Mouse (Mus musculus) midbrain, embryonic 16.5 days (tissue): ENCODE results near the gene Gm10037. TPM values are rescaled to one million over a fixed set of nuclear protein-coding genes. Genes with fewer than 3 reads are reported as not detected.
A peak's percentile ranks its signal among the peaks of the same experiment; 100 is the strongest.
"Not testable (repeated sequence)": the region's sequence is repeated elsewhere in the genome, so short reads cannot be mapped to it uniquely, and the experiment has no call there.

ENCODE experiments used
- ATAC-seq: fragments of 200-750 bp; cut with Nextera tagmentation; 2 replicates; pipeline ENCODE4 v1.8.0; 2017; ENCODE audit warnings: moderate TSS enrichment
- H3K27ac ChIP-seq: fragments of 300-500 bp; sonication (generic); 2 replicates; pipeline ENCODE4 v1.5.1; 2014; ENCODE audit warnings: mild to moderate bottlenecking, low read length, mixed read lengths
- H3K27me3 ChIP-seq: fragments of 300-500 bp; sonication (generic); 2 replicates; pipeline ENCODE4 v1.6.1; 2014; ENCODE audit warnings: low read depth, low read length, mixed read lengths; ENCODE audit not compliant: control insufficient read depth, insufficient read depth
- H3K36me3 ChIP-seq: fragments of 300-500 bp; sonication (generic); 2 replicates; pipeline ENCODE4 v1.6.1; 2014; ENCODE audit warnings: mild to moderate bottlenecking, low read length, moderate library complexity, mixed read lengths; ENCODE audit not compliant: control insufficient read depth, insufficient read depth
- H3K4me1 ChIP-seq: fragments of 300-500 bp; sonication (generic); 2 replicates; pipeline ENCODE4 v1.6.1; 2014; ENCODE audit warnings: mild to moderate bottlenecking, low read length, mixed read lengths; ENCODE audit not compliant: control insufficient read depth, insufficient read depth
- H3K4me2 ChIP-seq: fragments of 300-500 bp; sonication (generic); 2 replicates; pipeline ENCODE4 v1.6.1; 2014; ENCODE audit warnings: mild to moderate bottlenecking, low read length, mixed read lengths
- H3K4me3 ChIP-seq: fragments of 300-500 bp; sonication (generic); 2 replicates; pipeline ENCODE4 v1.5.1; 2014; ENCODE audit warnings: low read depth, mild to moderate bottlenecking, low read length, moderate library complexity, mixed read lengths
- H3K9ac ChIP-seq: fragments of 300-500 bp; sonication (generic); 2 replicates; pipeline ENCODE4 v1.6.1; 2014; ENCODE audit warnings: low read depth, low read length, mixed read lengths
- H3K9me3 ChIP-seq: fragments of 300-500 bp; sonication (generic); replicated peaks from 2 replicates; pipeline ENCODE4 v1.6.1; 2014; ENCODE audit warnings: mild to moderate bottlenecking, low read length, mixed read lengths; ENCODE audit not compliant: control insufficient read depth, poor library complexity, severe bottlenecking
- WGBS: fragments of 180-500 bp; shearing (Covaris S2); extraction: QIAGEN DNeasy Blood & Tissue Kit; methylation state at CpG from one replicate; pipeline ENCODE4 v1.1.7; 2014; 5-methylcytosine and 5-hydroxymethylcytosine counted together
- polyA plus RNA-seq: library from polyadenylated mRNA; unstranded; fragments of >200 nt; fragmentation: Nextera tagmentation; extraction: Ambion mirVana; gene quantifications from 2 replicates; pipeline ENCODE4 v1.2.1, GENCODE M21; 2015

Gm10037 gene
- polyA plus RNA-seq, 1 experiment from 2014 or later: 4.4 TPM

DNA sequence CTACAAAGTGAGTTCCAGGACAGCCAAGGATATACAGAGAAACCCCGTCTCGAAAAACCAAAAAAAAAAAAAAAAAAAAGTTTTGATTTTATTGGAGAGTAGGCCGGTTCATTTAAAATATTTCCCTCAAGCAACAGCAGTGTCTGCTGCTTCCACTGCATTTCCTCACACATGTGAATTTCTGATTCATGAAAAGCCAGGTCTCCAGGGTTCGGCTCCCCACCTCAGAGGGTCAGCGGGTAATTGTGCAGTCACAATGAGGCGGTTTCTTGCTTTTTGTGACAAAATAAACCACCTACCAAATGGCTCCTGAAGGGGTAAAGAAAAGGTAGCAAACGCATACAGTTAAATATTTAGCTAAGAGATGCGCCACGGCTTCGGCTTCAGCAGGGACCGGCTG lies 32.1 kb downstream of the Gm10037 start, which contains the start of gene BC048507:
TSS of gene BC048507 (plus strand) at position 301 of the 400 bp plus-strand sequence.
- Histone ChIP-seq H3K9ac (no peak within 1 kb of the TSS), H3K27me3 (no peaks in the 10 kb centered on the region), H3K27ac (no peak within 1 kb of the TSS), H3K4me3 (no peak within 1 kb of the TSS), H3K4me1 (no peaks in the 10 kb centered on the region), H3K4me2 (no peak within 1 kb of the TSS), H3K36me3 (no peaks in the 10 kb centered on the region), H3K9me3 (0 out of 2 replicates have a peak, but pooled peaks cover 3% of the 10 kb centered on the region)
- no peak for ATAC-seq
- WGBS: 88% methylated on average over 11 of the region's 11 CpGs

DNA sequence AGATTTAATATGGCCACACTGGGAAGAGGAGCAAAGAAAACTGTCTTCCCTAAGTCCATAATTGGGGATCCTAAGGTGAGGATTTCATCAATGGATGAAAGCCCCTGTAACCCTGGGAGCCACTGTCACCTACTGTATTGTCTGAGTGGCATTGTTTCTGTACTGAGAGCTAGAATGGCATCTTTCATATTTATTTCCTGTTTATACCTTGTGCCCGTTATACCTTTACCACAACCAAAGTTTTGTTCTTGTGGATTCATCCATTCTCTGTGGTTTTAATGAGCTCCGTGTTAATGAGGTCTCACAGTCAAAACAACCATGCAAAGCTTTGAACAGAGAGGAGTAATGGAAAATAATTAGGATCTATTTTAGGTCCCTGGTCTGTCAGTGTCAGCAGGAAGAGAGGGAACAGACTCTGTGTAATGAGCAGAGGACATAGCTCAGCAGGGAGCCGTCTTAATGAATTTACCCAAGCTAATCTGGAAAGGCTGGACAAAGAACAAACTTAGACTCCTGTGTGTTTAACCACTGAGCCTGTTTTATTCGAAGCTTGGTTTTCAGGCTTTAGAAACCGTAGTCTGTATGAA lies 34.0 kb downstream of the Gm10037 start:
- Histone ChIP-seq H3K27me3 (no peaks in the 10 kb centered on the region), H3K27ac (no peak overlapping the region), H3K4me2 (no peak overlapping the region), H3K4me3 (no peak overlapping the region), H3K36me3 (no peaks in the 10 kb centered on the region), H3K9me3 (0 out of 2 replicates have a peak, but pooled peaks cover 3% of the 10 kb centered on the region), H3K4me1 (no peaks in the 10 kb centered on the region), H3K9ac (no peak overlapping the region)
- 39% methylated on average over 5 of the region's 5 CpGs for WGBS
- ATAC-seq: no peak

DNA sequence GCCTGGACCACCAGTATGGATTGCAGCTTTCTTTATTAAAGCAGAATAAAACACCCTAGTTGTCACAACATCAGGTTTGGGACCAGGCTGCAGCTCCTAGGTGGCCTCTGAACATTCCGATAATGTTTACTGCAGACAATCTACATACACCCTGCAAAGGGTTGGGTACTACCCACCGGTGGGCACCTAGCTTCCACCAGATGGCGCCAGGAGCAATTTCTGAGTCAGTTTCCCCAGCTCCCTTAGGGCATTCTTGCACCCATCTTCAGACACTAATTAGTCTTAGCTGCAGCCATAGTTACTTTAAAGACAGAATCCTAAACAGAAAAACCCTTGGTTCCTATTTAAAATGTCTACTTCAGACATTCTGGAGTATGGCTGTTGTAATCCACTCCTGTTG lies 37.0 kb downstream of the Gm10037 start:
- ATAC-seq: no peak
- H3K4me1 ChIP-seq: no peaks in the 10 kb centered on the region
- WGBS: 33% methylated on average over 3 of the region's 3 CpGs

DNA sequence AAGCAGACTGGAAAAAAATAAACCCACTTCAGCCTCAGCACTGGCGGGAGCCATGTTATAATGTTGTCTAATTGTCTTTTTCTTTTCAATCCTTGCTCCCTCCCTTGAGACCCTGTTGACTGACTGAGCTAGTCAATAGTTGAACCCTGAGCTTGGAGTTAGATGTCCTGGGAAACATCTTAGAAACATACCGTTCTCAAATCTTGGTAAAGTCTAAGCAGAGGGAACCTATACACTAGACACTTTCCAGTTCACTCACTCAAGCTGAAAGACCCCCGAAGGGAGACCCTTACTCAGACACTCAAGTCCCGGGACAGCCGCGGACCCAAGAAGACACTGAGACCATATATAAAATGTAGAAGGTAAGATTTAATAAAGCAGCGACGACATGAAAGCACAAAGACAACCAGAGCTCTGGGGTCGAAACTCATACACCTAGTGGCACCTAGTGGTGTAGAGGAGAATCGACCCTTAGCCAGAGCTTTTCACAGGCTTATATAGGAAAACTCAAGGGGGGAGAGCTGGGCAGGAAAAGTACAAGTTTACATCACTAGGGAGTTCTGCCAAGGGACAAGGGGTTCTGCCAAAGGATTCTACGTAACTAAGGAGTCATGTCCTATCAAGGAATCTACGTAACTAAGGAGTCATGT lies 45.3 kb downstream of the Gm10037 start:
- H3K27ac ChIP-seq, H3K4me1 ChIP-seq, H3K4me3 ChIP-seq, H3K36me3 ChIP-seq, H3K27me3 ChIP-seq, H3K9ac ChIP-seq, H3K9me3 ChIP-seq, ATAC-seq: not testable (repeated sequence)
- WGBS: 32% methylated on average over 6 of the region's 12 CpGs
- H3K4me2 ChIP-seq: peak overlapping the region; percentile 14; the same call in 1 of the 2 replicates

More for the DNA sequence above, 37.0 kb downstream of the Gm10037 start:
- H3K27ac ChIP-seq: no peak overlapping the region
- H3K4me2 ChIP-seq: no peak overlapping the region
- no peaks in the 10 kb centered on the region for H3K36me3 ChIP-seq
- H3K9ac ChIP-seq: no peak overlapping the region
- no peaks in the 10 kb centered on the region for H3K27me3 ChIP-seq
- no peak overlapping the region for H3K4me3 ChIP-seq
- H3K9me3 ChIP-seq: 0 out of 2 replicates have a peak, but pooled peaks cover 3% of the 10 kb centered on the region

DNA sequence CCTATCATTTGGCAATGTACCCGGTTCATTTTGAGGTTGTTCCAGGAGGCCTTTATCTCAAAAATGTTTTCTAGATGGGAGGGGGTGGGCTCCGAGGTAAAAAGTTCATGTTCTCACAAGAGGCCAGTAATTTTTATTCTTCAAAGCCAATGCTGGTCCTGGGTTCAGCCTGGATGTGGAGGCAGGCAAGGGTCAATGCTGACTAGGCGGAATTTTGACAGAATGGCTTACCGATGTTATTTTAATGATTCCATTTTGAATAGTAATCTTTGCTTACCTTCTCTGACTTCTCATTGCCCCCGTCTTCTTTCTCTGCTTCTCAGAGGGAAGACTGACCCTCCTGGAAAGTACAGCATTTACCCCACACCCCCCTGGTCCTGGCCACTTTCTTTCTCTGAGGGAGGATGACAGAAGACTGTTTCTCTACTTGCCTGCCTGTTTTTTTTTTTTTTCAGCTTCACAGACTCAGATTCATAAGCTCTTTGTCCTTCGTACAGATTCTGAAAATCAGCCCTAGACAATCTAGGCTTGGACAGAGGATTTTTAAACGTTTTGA lies 45.9 kb downstream of the Gm10037 start:
- Histone ChIP-seq H3K27me3 (no peaks in the 10 kb centered on the region), H3K4me1 (no peaks in the 10 kb centered on the region), H3K4me3 (no peak overlapping the region), H3K36me3 (no peaks in the 10 kb centered on the region), H3K9me3 (no peaks in the 10 kb centered on the region; the same call in 1 of the 2 replicates), H3K9ac (no peak overlapping the region), H3K27ac (no peak overlapping the region), H3K4me2 (no peak overlapping the region)
- ATAC-seq: no peak
- WGBS: 68% methylated on average over 6 of the region's 7 CpGs

DNA sequence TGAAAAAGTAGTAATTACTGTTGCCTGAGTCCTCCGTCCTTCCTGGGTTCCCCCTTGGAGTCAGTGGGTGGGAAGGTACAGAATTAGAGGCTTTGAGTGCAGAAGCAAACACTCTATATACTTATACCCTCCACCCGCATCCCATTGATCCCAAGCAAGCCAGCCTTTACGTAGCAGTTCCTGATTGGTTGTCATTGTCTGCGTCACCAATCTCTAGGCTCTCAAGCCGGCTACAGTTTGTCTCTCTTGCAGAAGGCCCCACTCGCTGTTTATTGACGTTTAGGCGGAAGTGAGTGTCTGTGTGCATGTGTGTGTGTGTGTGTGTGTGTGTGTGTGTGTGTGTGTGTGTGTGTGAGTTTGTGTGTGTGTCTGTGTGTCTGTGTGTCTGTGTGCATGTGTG lies 53.1 kb downstream of the Gm10037 start:
- Histone ChIP-seq H3K4me2 (no peak overlapping the region), H3K36me3 (no peaks in the 10 kb centered on the region), H3K9me3 (no peaks in the 10 kb centered on the region; the same call in 1 of the 2 replicates), H3K27ac (no peak overlapping the region), H3K9ac (no peak overlapping the region), H3K4me1 (no peaks in the 10 kb centered on the region), H3K4me3 (no peak overlapping the region), H3K27me3 (no peaks in the 10 kb centered on the region)
- no peak for ATAC-seq
- 89% methylated on average over 8 of the region's 8 CpGs for WGBS

Other genes with a start within 250 kb of the Gm10037 start
- 5.5 and 5.8 TPM in 2 replicates for gene Zfp729b, start 221.4 kb upstream of the Gm10037 start, polyA plus RNA-seq
- 0.50 TPM in 1 of 2 replicates, not detected in the other for gene Gm49345, start 193.3 kb upstream of the Gm10037 start, polyA plus RNA-seq
- 2.9 TPM in 2 replicates for gene Zfp729a, start 193.3 kb upstream of the Gm10037 start, polyA plus RNA-seq
- 14.1 and 16.8 TPM in 2 replicates for gene Zfp738, start 144.0 kb upstream of the Gm10037 start, polyA plus RNA-seq
- 9.2 and 9.3 TPM in 2 replicates for gene Zfp65, start 101.9 kb upstream of the Gm10037 start, polyA plus RNA-seq
- 8.5 and 8.9 TPM in 2 replicates for gene Zfp85, start 75.9 kb upstream of the Gm10037 start, polyA plus RNA-seq
- gene Zfp493, start 51.4 kb upstream of the Gm10037 start, polyA plus RNA-seq: 3.4 and 4.2 TPM in 2 replicates
- gene Zfp273, start 17.4 kb upstream of the Gm10037 start, polyA plus RNA-seq: 13.3 and 15.0 TPM in 2 replicates
- not detected in 2 replicates for gene BC048507, start 32.2 kb downstream of the Gm10037 start, polyA plus RNA-seq